Mouse (Mus musculus) erythroblast, embryonic 14.5 days (primary cell): Measurements from ENCODE around the gene Tnfrsf26.

Experiments
- GATA1 ChIP-seq: IDR thresholded peaks from 2 replicates; pipeline ENCODE4 v1.6.1; 2012; ENCODE audit warnings: low read length, inconsistent platforms, mixed read lengths
- TAL1 ChIP-seq: IDR thresholded peaks from 3 replicates; pipeline ENCODE4 v1.6.1; 2012; ENCODE audit warnings: low read length, inconsistent platforms, mixed read lengths

DNA sequence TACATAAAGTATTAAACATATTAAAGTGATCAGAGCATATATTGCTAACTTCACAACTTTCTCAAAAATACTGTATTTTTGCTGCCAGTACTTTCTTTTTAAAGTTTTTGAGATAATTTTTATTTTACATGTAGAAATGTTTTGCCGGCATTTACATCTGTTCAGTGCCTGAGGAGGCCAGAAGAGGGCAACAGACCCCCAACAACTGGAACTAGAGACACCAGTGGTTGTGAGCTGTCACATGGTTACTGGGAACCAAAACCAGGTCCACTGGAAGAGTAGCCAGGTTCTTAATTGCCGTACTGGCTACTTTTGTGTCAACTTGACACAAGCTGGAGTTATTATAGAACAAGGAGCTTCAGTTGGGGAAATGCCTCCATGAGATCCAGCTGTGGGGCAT lies 26.8 kb downstream of the Tnfrsf26 start:
- TF ChIP-seq TAL1: no peak
- no peak for TF ChIP-seq GATA1
